ENCODE assay signal across 9 mouse cellular contexts in the genomic region with DNA sequence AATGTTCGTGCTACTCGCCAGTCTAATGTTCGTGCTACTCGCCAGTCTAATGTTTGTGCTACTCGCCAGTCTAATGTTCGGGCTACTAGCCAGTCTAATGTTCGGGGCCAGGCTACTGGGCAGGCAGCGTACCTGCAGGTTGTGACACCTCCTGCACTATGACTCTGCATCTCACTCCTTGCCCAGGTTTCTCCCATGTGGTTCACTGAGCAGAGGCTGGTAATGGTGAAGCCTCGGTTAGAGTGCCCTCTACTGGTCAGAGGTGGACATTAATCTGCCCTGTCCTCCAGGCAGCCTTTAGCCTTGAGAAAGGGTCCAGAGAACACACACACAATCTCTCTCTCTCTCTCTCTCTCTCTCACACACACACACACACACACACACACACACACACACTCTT. TPM values are rescaled to one million over a fixed set of nuclear protein-coding genes. Genes with fewer than 3 reads are reported as not detected.
A peak's percentile ranks its signal among the peaks of the same experiment; 100 is the strongest.
DNase-seq lines count a peak whose midpoint lies in the region; ATAC-seq and TF ChIP-seq lines count a peak whose summit lies in the region.
"Had no signal": no experiment of that assay in that cellular context is flagged by ENCODE, and none has a peak within 500 bp of the region (broad histone marks: within the 10 kb centered on the region; RNA-seq: fewer than 3 reads in every experiment).

No protein-coding gene starts in this region.

- peak; percentile 93 for DNase-seq in heart, adult 11 months
- DNase-seq in cerebellum, postnatal 14 days, result peak; percentile 90 to 93
- DNase-seq in frontal cortex, adult 2 months (ENCODE audit: extremely low spot score in 1 of 2, low spot score in 1 of 2), result peak; percentile 52 to 92
- DNase-seq in hindbrain, postnatal 0 days (ENCODE audit: low spot score), result peak; percentile 89
- DNase-seq in layer of hippocampus, postnatal 25 days (ENCODE audit: extremely low spot score in 1 of 2, low spot score in 1 of 2), result peak; percentile 68 to 85
- DNase-seq in right cerebral cortex, postnatal 25 days, result peak; percentile 74

- no peaks in the 10 kb centered on the region for H3K36me3 ChIP-seq in heart, embryonic 12.5 days
- no peaks in the 10 kb centered on the region for H3K36me3 ChIP-seq in hindbrain, postnatal 0 days (ENCODE audit: insufficient read depth, low read length)

- no peaks in the 10 kb centered on the region for H3K4me1 ChIP-seq in heart, embryonic 12.5 days (replicated peaks)
- H3K4me1 ChIP-seq in hindbrain, postnatal 0 days (ENCODE audit: insufficient read depth, low read length), result no peaks in the 10 kb centered on the region

- no peaks in the 10 kb centered on the region for H3K9me3 ChIP-seq in heart, embryonic 12.5 days (replicated peaks)
- H3K9me3 ChIP-seq in hindbrain, postnatal 0 days (ENCODE audit: low read length), result no peaks in the 10 kb centered on the region

- H3K9ac ChIP-seq in heart, embryonic 12.5 days, result no peak overlapping the region
- no peak overlapping the region for H3K9ac ChIP-seq in hindbrain, postnatal 0 days (replicated peaks; ENCODE audit: low read length)

- no peak for ATAC-seq in heart, embryonic 12.5 days (ENCODE audit: insufficient number of reproducible peaks, low FRiP score)
- peak; percentile 86 for ATAC-seq in hindbrain, postnatal 0 days
- peak; percentile 67 for ATAC-seq in megakaryocyte, adult 5-6 weeks (ENCODE audit: poor library complexity, severe bottlenecking)

- no peak overlapping the region for H3K4me2 ChIP-seq in heart, embryonic 12.5 days
- no peak overlapping the region for H3K4me2 ChIP-seq in hindbrain, postnatal 0 days (ENCODE audit: low read depth, low read length)

- WGBS in heart, embryonic 12.5 days, result 50% methylated on average over 9 of the region's 9 CpGs
- WGBS in hindbrain, postnatal 0 days, result 54% methylated on average over 9 of the region's 9 CpGs

- no peak overlapping the region for H3K27ac ChIP-seq in heart, embryonic 12.5 days (ENCODE audit: poor library complexity, severe bottlenecking)
- no peak overlapping the region for H3K27ac ChIP-seq in hindbrain, postnatal 0 days

- no peak overlapping the region for H3K4me3 ChIP-seq in heart, embryonic 12.5 days
- H3K4me3 ChIP-seq in hindbrain, postnatal 0 days (ENCODE audit: low read length), result no peak overlapping the region

- TF ChIP-seq CTCF in hindbrain, postnatal 0 days (IDR thresholded peaks at IDR 0.05; ENCODE audit: low read depth), result peak; percentile 95

- peaks cover 13% of the 10 kb centered on the region; the same call in 1 of the 2 replicates for H3K27me3 ChIP-seq in heart, embryonic 12.5 days (replicated peaks)
- H3K27me3 ChIP-seq in hindbrain, postnatal 0 days (ENCODE audit: insufficient read depth, low read length), result no peaks in the 10 kb centered on the region

RNA-seq across cellular contexts. Expression of gene Tspan11, which starts 58.3 kb away (rescaled TPM):
- 1.9 and 3.1 TPM in 2 replicates for polyA plus RNA-seq in heart, embryonic 12.5 days (2016; fragmentation: Nextera tagmentation; extraction: Ambion mirVana)
- 0.94 and 2.1 TPM in 2 replicates for polyA plus RNA-seq in frontal cortex, adult 2 months (2012; rRNA removed)
- total RNA-seq in hindbrain, postnatal 0 days (2014; rRNA removed), result 3.5 and 5.6 TPM in 2 replicates
- 3.6 and 4.4 TPM in 2 replicates for polyA plus RNA-seq in hindbrain, postnatal 0 days (2015; fragmentation: Nextera tagmentation; extraction: Ambion mirVana)
- 1 to 10 TPM; 2.6 TPM for total RNA-seq in layer of hippocampus, postnatal 25 days (2021)
- not detected in 2 replicates for total RNA-seq in megakaryocyte, adult 5-6 weeks (2015)
- not detected in 2 replicates for total RNA-seq in megakaryocyte, adult 5-6 weeks (2017)
- total RNA-seq: neutrophil, adult 5-6 weeks had no signal
